Mouse (Mus musculus): ENCODE measurements around the gene Evi2. TPM values are rescaled to one million over a fixed set of nuclear protein-coding genes. Genes with fewer than 3 reads are reported as not detected.
A peak's percentile ranks its signal among the peaks of the same experiment; 100 is the strongest.

Gene Evi2
- total RNA-seq (2021) = under 1 TPM in 1 of 2 experiments, not detected in 1; 0.14 TPM
- long read RNA-seq, experiment 1, partial matches to known transcripts = 0 of 3 reads
- long read RNA-seq, experiment 1, other reads (novel, unspliced or antisense) = 3 of 3 reads
- long read RNA-seq, experiment 2 = 0 reads

DNA sequence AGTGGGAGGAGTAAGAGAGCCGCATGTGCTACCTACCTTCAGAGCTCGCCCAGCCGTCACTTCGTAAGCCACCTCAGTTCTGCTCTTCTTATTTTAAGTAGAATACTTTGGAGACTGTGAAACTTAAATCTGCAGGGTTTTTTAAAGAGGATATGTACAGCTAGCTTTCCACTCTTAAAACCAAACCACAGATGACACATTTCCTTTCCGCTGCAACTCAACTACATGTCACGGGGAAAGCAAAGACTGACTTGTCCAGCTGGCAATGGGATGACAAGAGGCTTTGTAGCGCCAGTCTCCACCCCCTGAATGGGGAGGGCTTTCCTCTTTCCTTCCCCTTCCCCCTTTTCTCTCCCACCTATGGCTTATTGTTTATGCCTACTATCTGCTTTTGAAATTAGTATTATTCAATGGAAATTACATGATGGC is at the start of gene Evi2, which contains the start of gene Evi2a:
Evi2 (minus strand) TSS at position 257 of the 429 bp plus-strand sequence.
Evi2a (minus strand) TSS at position 277 of the 429 bp plus-strand sequence.
- no peak for DNase-seq (ENCODE audit: low spot score in 2 of 2)

DNA sequence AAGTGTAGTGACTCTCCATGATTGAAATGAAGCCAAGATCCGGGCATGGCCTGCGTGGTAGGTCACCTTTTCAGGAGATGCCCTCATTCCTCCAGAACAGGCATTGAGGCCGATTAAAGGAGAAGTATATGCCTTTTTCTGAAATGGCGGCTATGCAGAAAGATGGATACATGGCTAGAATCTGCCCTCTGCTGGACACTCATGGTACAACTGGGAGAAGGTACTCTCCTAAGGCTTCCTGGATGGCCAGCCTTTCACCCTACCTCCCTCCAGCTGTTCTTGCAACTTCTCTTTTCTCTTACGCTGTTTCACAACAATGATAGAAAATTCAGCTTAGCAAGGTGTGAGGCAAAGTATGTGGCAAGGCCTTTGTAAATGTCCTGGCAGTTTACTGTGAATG is 47.4 kb upstream of the Evi2 start:
- DNase-seq (ENCODE audit: low spot score in 2 of 2) = peak; percentile 81 to 88

DNA sequence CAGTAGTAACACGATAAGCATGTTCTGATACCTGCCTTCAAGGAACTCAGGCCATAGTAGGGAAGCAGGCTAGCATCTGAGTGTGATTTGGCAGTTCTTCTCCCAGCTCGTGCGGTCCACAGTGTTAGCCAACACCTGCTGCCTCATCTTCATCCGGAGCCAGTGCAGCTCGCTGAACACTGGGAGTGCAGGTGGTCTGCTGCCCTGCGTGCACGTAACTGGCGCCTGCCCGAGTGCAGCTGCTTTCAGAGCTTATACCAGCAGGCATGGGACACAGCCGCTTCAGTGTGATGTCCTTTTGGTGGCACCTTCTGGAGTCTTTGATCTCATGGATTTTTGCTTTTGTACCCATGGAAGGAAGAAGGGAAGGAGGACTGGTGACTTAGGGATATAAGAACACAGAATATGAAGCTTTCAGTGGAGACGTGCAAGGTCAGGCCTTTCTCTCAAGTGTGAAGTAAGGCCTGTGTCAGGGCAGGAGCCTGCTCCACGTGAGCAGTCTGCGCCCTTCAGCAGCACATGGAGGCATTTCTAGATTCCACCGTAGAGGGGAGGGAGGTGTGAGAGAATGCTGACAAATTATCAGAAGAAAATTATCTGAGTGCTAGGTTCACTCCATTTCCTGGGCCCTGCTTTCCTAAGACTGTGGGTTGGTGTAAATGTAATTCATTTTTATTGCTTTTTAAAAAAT is 45.1 kb upstream of the Evi2 start:
- DNase-seq (ENCODE audit: low spot score in 2 of 2) = no peak

DNA sequence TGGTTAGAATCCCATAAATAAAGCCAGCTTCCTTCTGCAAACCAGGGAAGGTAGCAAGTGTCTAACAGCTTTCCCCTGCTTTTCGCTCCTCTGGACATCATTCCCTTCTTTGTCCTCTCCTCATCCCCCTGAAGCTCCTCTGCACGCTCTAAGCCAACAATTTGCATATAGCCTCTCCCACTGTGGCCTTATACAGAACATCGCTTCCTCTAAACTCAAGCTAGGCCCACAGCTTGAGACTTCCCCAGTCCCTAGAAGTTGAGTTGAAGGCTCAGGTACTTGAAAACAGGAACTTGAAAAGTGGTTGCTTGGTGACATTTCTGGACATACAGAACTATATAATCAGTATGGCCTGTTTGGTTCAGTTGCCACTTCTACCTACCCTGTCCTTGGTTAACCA is 43.4 kb upstream of the Evi2 start:
- no peak for DNase-seq (ENCODE audit: low spot score in 2 of 2)

DNA sequence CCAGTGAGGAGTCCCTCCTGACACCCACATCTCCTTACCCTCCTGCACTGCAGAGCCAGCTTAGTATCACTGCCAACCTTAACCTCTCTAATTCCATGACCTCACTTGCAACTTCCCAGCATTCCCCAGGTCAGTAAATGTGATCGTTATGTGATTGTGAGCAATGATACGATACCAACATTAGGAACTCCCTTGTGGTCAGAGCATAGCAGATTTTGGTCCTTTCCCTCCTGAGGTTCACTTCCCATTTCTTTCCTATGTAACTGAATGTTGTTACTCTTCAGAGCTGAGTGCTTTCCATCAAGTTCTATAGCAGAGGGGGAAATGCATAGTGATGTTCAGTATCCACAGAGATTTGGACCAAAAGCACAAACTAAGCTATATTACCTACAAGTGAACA is 39.9 kb upstream of the Evi2 start:
- no peak for DNase-seq (ENCODE audit: low spot score in 2 of 2)

DNA sequence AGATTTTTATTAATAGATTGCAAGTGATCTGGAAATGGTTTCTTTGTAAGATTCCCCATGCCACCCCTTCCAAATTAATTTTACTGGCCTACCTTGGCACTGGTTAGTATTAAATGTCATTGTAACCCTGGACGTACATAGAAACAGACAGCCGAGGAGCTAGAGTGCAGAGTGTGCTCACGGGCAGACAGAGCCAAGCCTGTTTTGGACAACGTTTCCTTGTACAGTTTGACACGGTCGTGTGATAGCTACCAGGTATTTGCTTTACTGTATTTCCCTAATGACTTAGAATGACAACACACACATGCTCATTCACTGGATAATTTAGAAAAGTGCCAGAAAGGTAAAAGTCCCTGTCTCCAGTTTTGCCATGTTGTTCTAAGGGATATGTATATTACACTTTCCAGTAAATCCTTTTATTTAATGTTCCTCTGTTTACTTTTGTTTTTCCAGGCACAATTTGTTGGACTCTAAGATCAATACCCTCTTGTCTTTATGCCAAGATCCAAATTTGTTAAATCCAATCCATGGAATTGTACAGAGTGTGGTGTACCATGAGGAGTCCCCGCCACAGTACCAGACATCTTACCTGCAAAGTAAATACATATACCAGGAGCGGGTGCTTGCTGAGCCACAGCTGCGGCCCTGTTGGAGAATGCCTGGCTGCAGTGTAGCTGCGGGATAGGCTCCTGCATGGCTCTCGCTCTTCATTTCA is 38.0 kb upstream of the Evi2 start:
- DNase-seq (ENCODE audit: low spot score in 2 of 2) = no peak

DNA sequence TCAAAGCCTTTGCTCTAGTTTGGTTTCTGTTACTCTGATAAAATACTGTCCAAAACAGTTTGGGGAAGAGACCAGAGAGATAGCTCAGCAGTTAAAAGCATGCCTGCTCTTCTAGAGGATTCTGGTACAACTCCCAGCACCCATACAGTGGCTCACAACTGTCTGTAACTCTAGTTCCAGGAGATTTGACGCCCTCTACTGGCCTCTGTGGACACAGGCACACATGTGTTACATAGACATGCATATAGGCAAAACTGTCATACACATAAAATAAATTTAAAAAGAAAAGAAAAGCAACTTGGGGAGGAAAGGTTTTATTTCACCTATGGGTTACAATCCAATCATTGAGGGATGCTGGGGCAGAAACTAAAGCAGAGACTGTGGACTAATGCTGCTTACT is 36.6 kb upstream of the Evi2 start:
- DNase-seq (ENCODE audit: low spot score in 2 of 2) = no peak

DNA sequence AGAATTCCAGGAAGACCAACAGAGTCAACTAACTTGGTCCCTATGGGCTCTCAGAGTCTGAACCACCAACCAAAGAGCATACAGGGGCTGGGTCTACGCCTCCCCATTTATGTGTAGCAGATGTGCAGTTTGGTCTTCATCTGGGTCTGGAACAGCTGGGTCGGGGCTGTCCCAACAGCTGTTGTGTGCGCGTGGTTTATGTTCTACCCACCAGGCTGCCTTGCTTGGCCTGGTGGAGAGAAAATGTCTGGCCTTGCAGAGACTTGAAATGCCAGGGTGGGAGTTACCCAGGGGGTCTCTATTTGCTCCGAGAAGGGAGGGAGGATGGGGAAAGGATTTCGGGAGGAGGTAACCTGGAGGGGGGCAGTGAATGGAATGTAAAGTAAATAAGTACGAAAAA is 33.1 kb upstream of the Evi2 start:
- no peak for DNase-seq (ENCODE audit: low spot score in 2 of 2)

DNA sequence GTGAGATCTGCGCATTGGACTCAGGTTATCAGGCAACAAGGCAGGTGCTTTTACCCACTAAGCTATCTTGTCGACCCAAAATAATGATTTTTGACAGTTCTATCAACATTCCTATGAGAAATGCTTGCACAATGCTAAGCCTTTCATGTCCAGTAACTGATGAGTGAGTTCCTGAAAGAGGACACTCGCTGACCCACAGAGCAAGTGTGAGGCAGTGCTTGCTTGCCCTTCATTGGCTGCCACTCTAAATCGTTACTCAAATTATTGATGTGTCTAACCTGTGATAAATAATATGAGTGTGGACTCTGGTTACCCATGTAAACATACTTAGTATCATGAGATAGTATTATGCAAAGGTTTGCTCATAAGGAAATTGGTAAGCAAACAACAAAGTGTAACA is 30.1 kb upstream of the Evi2 start:
- DNase-seq (ENCODE audit: low spot score in 2 of 2) = no peak

DNA sequence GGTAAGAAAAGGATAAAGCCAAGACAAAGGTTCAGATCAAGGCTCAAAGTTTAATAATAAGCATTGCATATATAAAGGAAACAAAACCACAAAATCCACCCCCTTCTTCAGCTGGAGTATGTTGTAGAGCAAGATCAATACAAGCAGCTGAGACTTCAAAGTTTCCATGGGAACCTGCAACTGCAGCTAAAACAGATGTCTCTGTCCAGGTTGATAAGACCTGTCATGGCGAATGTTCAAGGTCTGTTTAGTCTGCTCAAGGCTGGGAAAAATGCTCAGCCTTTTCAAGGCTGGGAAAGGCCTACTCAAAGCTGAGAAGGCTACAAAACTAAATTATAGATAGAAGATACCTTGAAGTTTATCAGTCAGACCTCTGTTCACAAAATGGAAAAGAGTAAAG is 22.2 kb upstream of the Evi2 start:
- DNase-seq (ENCODE audit: low spot score in 2 of 2) = no peak

DNA sequence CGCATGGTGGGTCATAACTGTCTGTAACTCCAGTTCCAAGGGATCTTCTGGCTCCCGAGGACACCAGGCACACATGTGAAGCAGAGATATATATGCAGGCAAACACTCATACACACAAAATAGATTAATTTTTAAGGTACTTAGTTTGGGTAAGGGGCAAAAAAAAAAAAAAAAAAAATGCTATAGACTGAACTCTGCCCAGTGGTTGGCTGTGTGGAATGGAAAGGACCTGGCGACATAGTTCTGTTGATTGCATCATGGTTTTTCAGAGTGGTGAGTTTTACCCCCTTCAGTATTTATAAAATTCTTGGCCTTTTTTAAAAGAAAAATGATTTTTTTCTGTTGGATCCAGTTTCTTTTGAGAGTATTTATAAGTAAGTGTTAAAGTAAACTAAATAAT is 5.9 kb upstream of the Evi2 start:
- DNase-seq (ENCODE audit: low spot score in 2 of 2) = no peak

DNA sequence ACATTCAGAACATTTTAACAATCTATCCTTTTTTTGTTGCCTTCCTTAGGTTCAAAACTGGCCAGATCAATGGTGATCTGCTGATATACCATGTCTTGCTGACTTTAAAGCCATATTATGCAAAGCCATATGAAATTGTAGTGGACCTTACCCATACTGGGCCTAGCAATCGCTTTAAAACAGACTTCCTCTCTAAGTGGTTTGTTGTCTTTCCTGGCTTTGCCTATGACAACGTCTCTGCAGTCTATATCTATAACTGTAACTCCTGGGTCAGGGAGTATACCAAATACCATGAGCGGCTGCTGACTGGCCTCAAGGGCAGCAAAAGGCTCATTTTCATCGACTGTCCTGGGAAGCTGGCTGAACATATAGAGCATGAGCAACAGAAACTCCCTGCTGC is 5.2 kb upstream of the Evi2 start:
- no peak for DNase-seq (ENCODE audit: low spot score in 2 of 2)

DNA sequence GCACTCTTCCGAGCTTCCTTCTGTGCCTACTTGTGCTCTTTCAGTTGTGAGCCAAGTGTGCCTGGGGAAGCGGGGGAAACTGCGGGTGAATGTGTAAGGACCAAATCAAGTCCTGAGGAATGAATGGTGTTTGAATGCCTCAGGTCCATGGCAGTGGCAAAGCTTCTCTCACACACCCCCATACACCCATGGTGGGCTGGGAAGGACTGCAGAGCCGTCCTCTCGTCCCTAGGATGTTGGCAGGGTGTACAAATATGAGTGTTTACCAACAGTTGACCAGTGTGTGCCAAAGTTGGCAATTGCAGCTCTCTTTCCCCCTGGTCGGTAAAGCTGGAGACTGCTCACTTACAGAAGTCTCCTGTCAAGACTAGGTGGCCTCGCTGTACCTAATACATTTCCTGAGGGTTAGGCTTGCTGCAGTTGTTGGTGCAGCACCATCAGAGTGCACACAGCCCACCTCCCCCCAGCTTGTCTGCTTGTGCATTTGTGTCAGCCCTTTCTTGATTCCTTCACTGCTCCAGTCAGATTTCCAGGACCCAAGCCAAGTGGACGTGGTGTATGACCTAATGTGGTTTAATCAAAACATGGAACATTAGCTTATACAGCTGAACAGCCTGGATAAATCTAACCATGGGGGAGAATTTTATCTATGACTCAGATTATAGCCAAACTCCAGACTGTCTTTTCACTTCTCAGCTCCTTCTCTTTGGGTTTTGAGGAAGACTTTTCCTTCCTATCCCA is 3.7 kb upstream of the Evi2 start:
- DNase-seq (ENCODE audit: low spot score in 2 of 2) = peak in 1 of 2 experiments; percentile 49

DNA sequence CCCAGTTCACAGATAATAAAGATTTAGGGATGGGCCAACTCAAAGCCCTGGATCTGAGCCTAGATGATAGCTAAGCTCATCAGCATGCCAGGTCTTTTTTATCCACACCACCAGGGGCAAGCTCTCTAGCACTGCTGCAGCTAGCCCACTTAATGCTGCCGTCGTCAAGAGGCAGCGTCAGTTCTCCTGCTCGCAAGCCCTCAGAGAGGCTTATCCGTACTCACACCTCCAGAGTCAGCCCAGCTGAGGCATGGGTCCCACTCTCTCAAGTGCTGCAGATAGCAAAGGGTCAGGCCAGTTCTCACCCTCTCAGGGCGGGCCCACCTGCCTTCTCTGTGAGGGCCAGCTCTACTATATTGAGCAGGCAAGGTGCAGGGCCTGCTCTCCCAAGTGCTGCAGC is 2.9 kb upstream of the Evi2 start:
- DNase-seq (ENCODE audit: low spot score in 2 of 2) = no peak

DNA sequence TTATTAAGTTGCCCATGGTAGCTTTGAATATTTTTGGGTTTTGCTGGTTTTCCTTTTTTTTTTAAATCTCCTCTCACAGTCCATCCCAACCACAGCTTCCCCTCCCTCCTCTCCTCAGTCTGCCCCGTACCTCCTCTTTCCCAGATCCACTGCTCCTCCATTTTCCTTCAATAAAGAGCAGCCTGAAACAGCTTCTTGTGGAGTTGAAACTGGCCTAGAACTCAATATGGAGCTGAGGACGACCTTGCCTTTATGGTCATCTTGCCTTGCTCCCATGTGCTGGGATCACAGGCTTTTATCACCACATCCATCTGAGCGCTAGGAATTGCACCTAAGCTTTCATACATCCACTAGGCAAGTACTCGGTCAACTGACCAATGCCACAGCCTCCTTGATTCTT is 1.1 kb upstream of the Evi2 start:
- no peak for DNase-seq (ENCODE audit: low spot score in 2 of 2)

DNA sequence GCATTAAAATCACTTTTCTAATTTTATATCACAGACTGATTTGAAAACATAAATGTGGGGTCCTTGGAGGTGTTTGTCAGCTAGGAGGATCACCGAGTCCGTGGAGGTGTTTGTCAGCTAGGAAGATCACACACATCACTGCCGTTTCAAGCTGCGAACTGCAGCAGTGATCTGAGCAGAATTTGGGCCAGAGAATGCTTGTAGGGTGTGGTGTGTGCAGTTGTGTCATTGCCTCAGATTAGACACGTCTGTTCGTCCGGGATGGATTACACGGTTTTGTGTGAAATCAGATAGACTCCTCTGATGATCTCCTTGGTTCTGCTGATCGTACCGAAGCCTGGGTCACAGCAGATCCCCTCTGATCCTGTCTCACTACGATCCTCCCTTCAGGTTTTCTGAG is 385 bp upstream of the Evi2 start:
- no peak for DNase-seq (ENCODE audit: low spot score in 2 of 2)

DNA sequence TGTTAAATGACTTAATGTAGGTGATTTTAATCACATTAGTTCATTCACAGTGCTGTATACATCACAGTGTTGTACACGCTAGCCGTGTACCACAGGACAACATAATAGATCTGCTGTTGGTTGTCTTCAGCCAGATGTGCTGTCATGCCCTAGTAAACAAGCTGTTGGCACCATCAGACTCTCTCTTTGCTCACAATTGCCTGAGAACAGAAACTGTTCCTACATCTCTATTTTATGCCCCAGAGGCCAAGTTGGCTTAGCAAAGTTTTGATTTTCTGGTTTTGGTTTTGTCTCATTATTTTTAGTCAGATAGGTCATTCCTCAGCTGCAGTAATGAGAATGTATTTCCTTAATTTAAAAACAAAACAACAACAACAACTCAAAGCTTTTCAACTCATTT is 653 bp downstream of the Evi2 start:
- DNase-seq (ENCODE audit: low spot score in 2 of 2) = no peak

DNA sequence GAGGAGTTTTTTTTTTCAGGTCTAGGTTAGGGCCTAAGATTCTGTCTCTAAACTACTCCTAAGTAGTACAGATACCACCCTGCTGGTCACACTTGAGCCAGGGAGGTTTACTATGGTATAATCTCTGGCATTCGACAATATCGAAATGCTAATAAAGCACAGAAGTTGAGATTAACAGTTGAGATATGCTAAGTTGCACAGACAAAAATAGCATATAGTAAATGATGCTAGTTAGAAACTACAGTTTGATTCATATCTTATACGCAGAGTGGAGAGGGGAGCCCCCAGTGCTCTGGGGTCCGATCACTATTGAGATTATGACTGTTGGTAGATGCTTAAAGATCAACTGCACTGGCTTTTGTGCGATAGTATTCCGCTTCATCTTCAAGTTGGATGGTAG is 1.2 kb downstream of the Evi2 start:
- no peak for DNase-seq (ENCODE audit: low spot score in 2 of 2)

DNA sequence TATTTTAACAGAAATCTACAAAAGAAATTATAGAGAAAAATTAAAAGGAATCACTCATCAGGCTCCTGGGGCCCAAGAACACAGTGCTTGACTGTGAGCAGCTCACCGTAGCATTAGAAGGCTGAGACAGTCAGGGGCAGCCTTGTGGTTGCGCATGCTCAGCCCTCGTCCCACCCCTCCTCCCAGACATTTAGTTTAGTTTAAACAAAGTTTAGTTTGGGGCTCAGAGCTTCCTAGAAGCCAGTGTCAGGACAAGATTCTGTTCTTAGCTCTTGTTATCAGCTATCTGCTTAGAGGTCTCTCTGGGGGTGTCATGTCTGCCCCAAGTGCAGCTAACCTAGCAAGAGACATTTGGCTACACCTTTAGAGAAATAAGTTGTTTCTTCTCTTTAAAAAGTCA is 1.8 kb downstream of the Evi2 start:
- no peak for DNase-seq (ENCODE audit: low spot score in 2 of 2)

DNA sequence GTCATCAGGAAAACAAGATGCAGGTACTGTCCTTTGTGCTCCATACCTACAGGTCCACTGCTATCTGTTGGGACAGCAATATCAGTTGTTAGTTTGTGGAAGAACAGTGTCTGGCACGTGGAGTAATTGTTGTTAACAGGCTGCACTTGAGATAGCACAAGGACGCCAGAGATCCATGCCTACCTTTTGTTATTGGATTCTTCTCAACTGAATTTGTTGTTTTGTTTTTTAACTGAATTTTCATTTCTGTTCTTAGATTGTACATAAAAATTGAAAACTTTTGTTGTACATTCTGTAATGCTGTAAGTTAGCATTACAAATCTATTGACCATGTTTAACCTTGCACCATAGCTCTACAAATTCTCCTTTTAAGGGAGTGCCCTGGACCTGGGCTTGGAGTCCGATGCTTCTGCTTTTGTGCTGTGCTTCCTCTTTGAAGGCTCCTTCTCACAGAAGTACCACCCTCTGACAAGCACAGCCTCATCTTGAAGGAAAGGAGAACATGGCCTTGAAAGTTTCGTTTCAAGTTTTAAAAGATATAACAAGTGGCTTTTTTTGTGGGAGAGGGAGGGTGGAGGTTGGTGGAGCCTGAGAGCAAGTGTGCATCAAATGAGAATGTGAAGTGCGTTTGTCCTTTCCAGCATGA is 2.5 kb downstream of the Evi2 start:
- DNase-seq (ENCODE audit: low spot score in 2 of 2) = no peak

DNA sequence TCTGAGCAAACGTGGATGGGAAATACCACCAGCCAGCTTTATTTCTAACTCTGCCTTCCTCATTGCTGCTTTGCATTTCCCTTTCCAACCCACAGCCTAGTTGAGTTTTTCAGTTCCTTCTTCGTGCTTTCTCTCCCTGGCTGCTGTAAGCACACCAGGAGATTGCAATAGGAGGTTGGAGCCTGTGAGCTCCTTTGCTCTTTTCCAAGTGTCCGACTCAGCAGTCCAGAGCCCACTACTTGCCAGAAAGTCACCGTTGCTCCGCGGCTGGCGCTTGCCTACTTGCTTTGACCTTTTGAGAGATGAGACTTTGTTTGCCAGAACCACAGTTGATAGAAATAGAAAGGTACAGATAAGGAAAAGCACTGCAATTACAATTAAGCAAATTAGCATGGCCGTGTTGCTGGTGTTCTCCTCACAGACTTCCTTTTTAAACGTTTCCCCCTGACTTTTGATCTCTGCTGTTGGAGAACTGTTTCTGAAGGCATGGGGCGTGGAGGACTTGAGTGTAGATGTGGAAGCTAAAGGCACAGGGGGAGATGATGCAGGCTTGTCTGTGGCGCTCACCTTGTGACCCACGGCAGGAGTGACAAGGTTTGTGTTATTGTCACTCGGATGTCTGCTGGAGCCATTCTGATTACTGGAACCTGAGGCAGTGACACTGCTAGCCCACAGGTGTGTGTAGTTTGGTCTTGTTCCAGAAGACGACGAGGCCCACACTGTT is 3.2 kb downstream of the Evi2 start:
- peak in 1 of 2 experiments; percentile 8 for DNase-seq (ENCODE audit: low spot score in 2 of 2)

All from layer of hippocampus, postnatal 14 days (tissue).